13 mouse cellular contexts compared by ENCODE assay signal in the genomic region with DNA sequence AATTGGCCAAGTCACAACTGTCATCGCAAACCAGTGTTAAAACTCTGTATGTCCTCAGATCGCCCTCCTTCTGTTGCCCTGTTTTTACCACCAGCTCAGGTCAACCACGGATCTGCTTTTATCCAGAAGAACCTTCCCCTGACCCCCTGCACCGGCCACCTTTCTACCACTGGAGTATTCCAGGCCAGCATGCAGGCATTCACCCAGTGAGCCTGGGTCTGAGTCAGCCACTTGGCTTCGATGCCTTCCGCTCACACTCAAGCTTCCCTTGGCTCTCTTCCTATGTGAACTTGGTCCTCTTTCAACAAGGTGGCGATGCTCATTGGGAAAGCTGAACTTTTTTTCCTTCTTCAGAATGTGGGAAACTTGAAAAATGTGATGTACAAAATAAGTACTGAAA.
DNase-seq lines count a peak whose midpoint lies in the region; ATAC-seq lines count a peak whose summit lies in the region.
"Had no signal": no experiment of that assay in that cellular context is flagged by ENCODE, and none has a peak within 500 bp of the region (broad histone marks: within the 10 kb centered on the region; RNA-seq: fewer than 3 reads in every experiment).

No protein-coding gene starts in this region.

- H3K4me1 ChIP-seq in midbrain, embryonic 10.5 days: peaks cover 12% of the 10 kb centered on the region
- H3K4me1 ChIP-seq in midbrain, embryonic 11.5 days (ENCODE audit: control insufficient read depth, insufficient read depth, low read length): 0 out of 2 replicates have a peak, but pooled peaks cover 6% of the 10 kb centered on the region
- H3K4me1 ChIP-seq: limb, embryonic 15.5 days; lung, embryonic 15.5 days had no signal

- 87% methylated on average over 7 of the region's 7 CpGs for WGBS in midbrain, embryonic 10.5 days
- WGBS in midbrain, embryonic 11.5 days: 87% methylated on average over 7 of the region's 7 CpGs

- no peaks in the 10 kb centered on the region for H3K9me3 ChIP-seq in midbrain, embryonic 10.5 days (replicated peaks)
- H3K9me3 ChIP-seq in midbrain, embryonic 11.5 days (ENCODE audit: control insufficient read depth, low read length): no peaks in the 10 kb centered on the region
- H3K9me3 ChIP-seq: limb, embryonic 15.5 days; lung, embryonic 15.5 days had no signal

- H3K4me2 ChIP-seq in midbrain, embryonic 11.5 days: no peak overlapping the region
- H3K4me2 ChIP-seq: limb, embryonic 15.5 days; lung, embryonic 15.5 days had no signal

- H3K4me3 ChIP-seq in midbrain, embryonic 10.5 days: no peak overlapping the region
- no peak overlapping the region for H3K4me3 ChIP-seq in midbrain, embryonic 11.5 days (ENCODE audit: low read depth, low read length)
- H3K4me3 ChIP-seq: limb, embryonic 15.5 days; lung, embryonic 15.5 days had no signal

- H3K36me3 ChIP-seq in midbrain, embryonic 10.5 days: no peaks in the 10 kb centered on the region
- H3K36me3 ChIP-seq in midbrain, embryonic 11.5 days (ENCODE audit: control insufficient read depth, insufficient read depth, low read length): no peaks in the 10 kb centered on the region
- H3K36me3 ChIP-seq: limb, embryonic 15.5 days; lung, embryonic 15.5 days had no signal

- ATAC-seq in midbrain, embryonic 11.5 days (ENCODE audit: low FRiP score): no peak
- ATAC-seq in inflammation-experienced regulatory T-cells, adult 6 months: no peak
- ATAC-seq: intestine, postnatal 0 days had no signal

- H3K9ac ChIP-seq in midbrain, embryonic 11.5 days (ENCODE audit: low read length): no peak overlapping the region
- H3K9ac ChIP-seq: limb, embryonic 15.5 days; lung, embryonic 15.5 days had no signal

- H3K27me3 ChIP-seq in midbrain, embryonic 10.5 days (ENCODE audit: low read depth, poor library complexity, severe bottlenecking): no peaks in the 10 kb centered on the region
- no peaks in the 10 kb centered on the region for H3K27me3 ChIP-seq in midbrain, embryonic 11.5 days (ENCODE audit: control insufficient read depth, insufficient read depth, low read length)
- H3K27me3 ChIP-seq: limb, embryonic 15.5 days; lung, embryonic 15.5 days had no signal

- H3K27ac ChIP-seq in midbrain, embryonic 10.5 days (replicated peaks): peak overlapping the region; percentile 59; the same call in 1 of the 2 replicates
- no peak overlapping the region for H3K27ac ChIP-seq in midbrain, embryonic 11.5 days (ENCODE audit: low read depth, low read length)
- H3K27ac ChIP-seq: limb, embryonic 15.5 days; lung, embryonic 15.5 days had no signal

- DNase-seq in adrenal gland, postnatal 14 days: peak; percentile 21
- DNase-seq in adrenal gland, postnatal 4 days (ENCODE audit: low spot score in 2 of 2): no peak
- no peak for DNase-seq in midbrain, embryonic 10.5 days (ENCODE audit: low spot score)
- DNase-seq in midbrain, embryonic 11.5 days (ENCODE audit: low spot score, missing footprints): no peak
- peak; percentile 57 for DNase-seq in cerebellum, adult 8-10 months
- DNase-seq in lung, postnatal 25 days (ENCODE audit: low spot score): peak; percentile 48
- no peak for DNase-seq in MN1 (ENCODE audit: low spot score)
- DNase-seq: heart, postnatal 14 days; kidney, postnatal 4 days had no signal

Comparison
In these comparisons a context has a peak if more than half of its experiments do, and no peak if none do; other contexts are left out.
1. DNase-seq: peak in adrenal gland, postnatal 14 days (single experiment), cerebellum, adult 8-10 months (single experiment) and lung, postnatal 25 days (single experiment); none in adrenal gland, postnatal 4 days (0 of 2), midbrain, embryonic 10.5 days (single experiment), midbrain, embryonic 11.5 days (single experiment) and MN1 (single experiment).